Mouse (Mus musculus): ENCODE results near the gene Cul3. TPM values are rescaled to one million over a fixed set of nuclear protein-coding genes. Genes with fewer than 3 reads are reported as not detected.

Cul3 gene
- total and polyA plus RNA-seq, 3 experiments, result 65.5 to 237 (median 176) TPM

GRCm38 (mm10) chr1:80389518-80389917 is 49.2 kb upstream of the Cul3 start:
- in situ Hi-C loops (cut with MboI; ENCODE audit: low pct_ligation_motif_present, low pct_unique_long_range_greater_than_20kb, low sequenced_read_pairs) (no loop called here), dilution Hi-C loops (cut with MboI; ENCODE audit: extremely low pct_ligation_motif_present, extremely low pct_unique_long_range_greater_than_20kb, low sequenced_read_pairs) (no loop called here)
- Histone ChIP-seq H3K4me3 (replicated peaks in 1 of 3; ENCODE audit: low read depth in 2 of 3, low read length in 2 of 3, poor library complexity in 1 of 3) (no peak overlapping the region), H3K79me2 (replicated peaks; ENCODE audit: control insufficient read depth, extremely low read depth, insufficient read depth, poor library complexity, severe bottlenecking) (no peaks in the 10 kb centered on the region), H3K9ac (ENCODE audit: insufficient read depth, low read depth) (no peak overlapping the region), H3K36me3 (replicated peaks in 1 of 2; ENCODE audit: control insufficient read depth in 1 of 2, insufficient read depth in 1 of 2, low read length in 1 of 2) (no peaks in the 10 kb centered on the region), H3K27ac (ENCODE audit: insufficient read depth, low read depth) (no peak overlapping the region), H3K4me2 (ENCODE audit: insufficient read depth, low read depth, poor library complexity, severe bottlenecking) (no peak overlapping the region), H3K9me3 (replicated peaks; ENCODE audit: low read length) (no peaks in the 10 kb centered on the region), H3K27me3 (replicated peaks) (no peaks in the 10 kb centered on the region), H3K4me1 (ENCODE audit: control insufficient read depth in 1 of 2, insufficient read depth in 2 of 2) (peaks cover 0 to 8% of the 10 kb centered on the region in 2 experiments; a peak in 1 of 4 replicates)
- TF ChIP-seq TCF12 (IDR thresholded peaks at IDR 0.05; ENCODE audit: low read depth, low read length), result no peak
- no peak for TF ChIP-seq POLR2AphosphoS2 (IDR thresholded peaks at IDR 0.05; ENCODE audit: low read depth, low read length)
- no peak for TF ChIP-seq CHD1 (IDR thresholded peaks at IDR 0.05; ENCODE audit: low read depth, low read length)
- TF ChIP-seq SIN3A (IDR thresholded peaks at IDR 0.05; ENCODE audit: low read length), result no peak
- TF ChIP-seq MXI1 (IDR thresholded peaks at IDR 0.05; ENCODE audit: low read depth, low read length), result no peak
- TF ChIP-seq ZNF384 (IDR thresholded peaks at IDR 0.05; ENCODE audit: low read depth, low read length), result no peak
- no peak for TF ChIP-seq USF1 (IDR thresholded peaks at IDR 0.05; ENCODE audit: low read depth, low read length)
- no peak for TF ChIP-seq ELF1 (IDR thresholded peaks at IDR 0.05; ENCODE audit: low read depth, low read length)
- TF ChIP-seq NELFE (IDR thresholded peaks at IDR 0.05; ENCODE audit: low read depth, low read length), result no peak
- TF ChIP-seq ZC3H11A (IDR thresholded peaks at IDR 0.05; ENCODE audit: low read depth, low read length), result no peak
- no peak for TF ChIP-seq ETS1 (conservative IDR thresholded peaks at IDR 0.05; ENCODE audit: low read depth, low read length)
- TF ChIP-seq UBTF (IDR thresholded peaks at IDR 0.05; ENCODE audit: low read depth, low read length), result no peak
- TF ChIP-seq HCFC1 (IDR thresholded peaks at IDR 0.05; ENCODE audit: low read depth, low read length), result no peak
- TF ChIP-seq CTCF (conservative IDR thresholded peaks at IDR 0.05 in 1 of 2, IDR thresholded peaks at IDR 0.05 in 1 of 2; ENCODE audit: low read depth in 2 of 2, low read length in 2 of 2), result no peak
- no peak for TF ChIP-seq MAX (IDR thresholded peaks at IDR 0.05; ENCODE audit: low read length)
- TF ChIP-seq ZMIZ1 (IDR thresholded peaks at IDR 0.05; ENCODE audit: low read depth, low read length), result no peak
- no peak for TF ChIP-seq MEF2A (IDR thresholded peaks at IDR 0.05; ENCODE audit: borderline replicate concordance, low read depth, low read length)
- TF ChIP-seq USF2 (conservative IDR thresholded peaks at IDR 0.05; ENCODE audit: low read depth, low read length), result no peak
- TF ChIP-seq PAX5 (IDR thresholded peaks at IDR 0.05; ENCODE audit: low read length), result no peak
- no peak for DNase-seq (ENCODE audit: extremely low read depth)

DNA sequence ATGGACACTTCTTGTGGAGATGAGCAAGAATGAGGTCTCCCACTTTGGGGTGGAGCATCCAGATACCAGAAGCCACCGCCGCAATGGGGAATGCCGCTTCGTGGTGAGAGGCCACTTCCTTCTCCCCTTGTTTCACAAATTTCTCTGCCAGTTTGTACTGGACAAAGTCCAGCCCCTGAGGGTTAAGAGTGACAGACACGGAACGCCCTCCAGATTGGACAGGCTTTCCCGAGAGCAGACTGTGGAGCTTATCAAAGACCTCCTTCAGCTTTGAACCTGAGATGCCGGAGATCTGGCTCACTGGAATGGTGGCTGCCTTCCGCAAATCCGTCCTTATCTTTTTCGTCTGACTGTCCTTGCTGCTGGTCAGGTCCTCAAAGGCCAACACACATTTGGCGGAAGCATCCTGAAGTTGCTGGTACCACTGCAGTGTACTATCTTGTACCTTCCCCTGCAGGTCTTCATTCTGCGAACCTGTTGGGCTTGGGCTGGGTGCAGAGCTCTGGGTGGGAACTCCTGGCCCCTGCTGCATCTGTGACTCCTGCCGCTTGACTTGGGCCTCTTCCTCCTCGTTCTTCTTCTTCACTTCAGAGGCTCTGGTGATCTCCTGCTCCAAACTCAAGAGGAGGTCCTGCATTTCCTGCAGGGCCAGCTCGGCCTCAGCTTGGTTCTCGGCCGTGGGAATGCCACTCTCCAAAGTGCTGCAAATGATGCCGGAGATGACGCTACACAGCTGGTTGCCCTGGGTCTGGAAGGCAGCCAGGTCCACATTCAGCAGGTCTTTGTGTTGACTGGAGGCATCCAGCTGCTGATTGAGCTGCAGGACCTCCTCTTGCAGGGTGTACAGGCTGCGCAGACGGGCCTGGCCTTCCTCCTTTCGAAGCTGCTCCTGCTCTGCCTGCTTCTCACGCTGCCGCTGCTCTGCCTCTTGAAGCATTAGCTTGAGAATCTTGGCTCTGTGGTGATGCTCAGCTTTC is 43.6 kb upstream of the Cul3 start:
- DNase-seq (ENCODE audit: extremely low read depth), result no peak
- H3K4me3 ChIP-seq (replicated peaks in 1 of 3; ENCODE audit: low read depth in 2 of 3, low read length in 2 of 3, poor library complexity in 1 of 3), result no peak overlapping the region
- no peak for TF ChIP-seq GABPA (IDR thresholded peaks at IDR 0.05; ENCODE audit: insufficient replicate concordance, low read depth, low read length)
- TF ChIP-seq KAT2A (IDR thresholded peaks at IDR 0.05; ENCODE audit: insufficient replicate concordance, low read length), result no peak
- no peak for TF ChIP-seq CHD2 (IDR thresholded peaks at IDR 0.05; ENCODE audit: low read length)
- no peak for TF ChIP-seq BHLHE40 (IDR thresholded peaks at IDR 0.05; ENCODE audit: low read depth, low read length)
- TF ChIP-seq POLR2AphosphoS2 (IDR thresholded peaks at IDR 0.05; ENCODE audit: low read depth, low read length), result no peak
- no peak for TF ChIP-seq ZC3H11A (IDR thresholded peaks at IDR 0.05; ENCODE audit: low read depth, low read length)
- TF ChIP-seq USF1 (IDR thresholded peaks at IDR 0.05; ENCODE audit: low read depth, low read length), result no peak
- no peak for TF ChIP-seq MAZ (IDR thresholded peaks at IDR 0.05; ENCODE audit: low read depth, low read length)
- no peak for TF ChIP-seq RAD21 (IDR thresholded peaks at IDR 0.05; ENCODE audit: low read depth, low read length)
- no peak for TF ChIP-seq MAFK (IDR thresholded peaks at IDR 0.05; ENCODE audit: insufficient replicate concordance, low read length)
- no peak for TF ChIP-seq POLR2A (IDR thresholded peaks at IDR 0.05; ENCODE audit: low read depth, low read length)
- no peak for TF ChIP-seq ZNF384 (IDR thresholded peaks at IDR 0.05; ENCODE audit: low read depth, low read length)
- no peak for TF ChIP-seq CTCF (conservative IDR thresholded peaks at IDR 0.05 in 1 of 2, IDR thresholded peaks at IDR 0.05 in 1 of 2; ENCODE audit: low read depth in 2 of 2, low read length in 2 of 2)
- TF ChIP-seq NELFE (IDR thresholded peaks at IDR 0.05; ENCODE audit: low read depth, low read length), result no peak
- TF ChIP-seq TCF12 (IDR thresholded peaks at IDR 0.05; ENCODE audit: low read depth, low read length), result no peak
- TF ChIP-seq MXI1 (IDR thresholded peaks at IDR 0.05; ENCODE audit: low read depth, low read length), result no peak
- TF ChIP-seq NRF1 (IDR thresholded peaks at IDR 0.05; ENCODE audit: low read depth, low read length), result no peak
- TF ChIP-seq SIN3A (IDR thresholded peaks at IDR 0.05; ENCODE audit: low read length), result no peak
- in situ Hi-C loops (cut with MboI; ENCODE audit: low pct_ligation_motif_present, low pct_unique_long_range_greater_than_20kb, low sequenced_read_pairs) (no loop called here), dilution Hi-C loops (cut with MboI; ENCODE audit: extremely low pct_ligation_motif_present, extremely low pct_unique_long_range_greater_than_20kb, low sequenced_read_pairs) (no loop called here)
- H3K4me1 ChIP-seq (ENCODE audit: control insufficient read depth in 1 of 2, insufficient read depth in 2 of 2), result peaks cover 2 to 21% of the 10 kb centered on the region in 2 experiments; a peak in 3 of 4 replicates
- H3K4me2 ChIP-seq (ENCODE audit: insufficient read depth, low read depth, poor library complexity, severe bottlenecking), result no peak overlapping the region
- H3K79me2 ChIP-seq (replicated peaks; ENCODE audit: control insufficient read depth, extremely low read depth, insufficient read depth, poor library complexity, severe bottlenecking), result no peaks in the 10 kb centered on the region
- no peaks in the 10 kb centered on the region for H3K36me3 ChIP-seq (replicated peaks in 1 of 2; ENCODE audit: control insufficient read depth in 1 of 2, insufficient read depth in 1 of 2, low read length in 1 of 2)
- H3K9me3 ChIP-seq (replicated peaks; ENCODE audit: low read length), result no peaks in the 10 kb centered on the region
- H3K27ac ChIP-seq (ENCODE audit: insufficient read depth, low read depth), result no peak overlapping the region
- no peaks in the 10 kb centered on the region for H3K27me3 ChIP-seq (replicated peaks)
- H3K9ac ChIP-seq (ENCODE audit: insufficient read depth, low read depth), result no peak overlapping the region

Measured in CH12.LX (cell line).